Mouse (Mus musculus) cerebellum, adult 2 months (tissue): ENCODE data around the gene Lefty2.

Source experiments
- CTCF ChIP-seq: fragments of 200-500 bp; IDR thresholded peaks from 2 replicates; pipeline ENCODE4 v1.5.1; 2011; ENCODE audit warnings: low read depth, mild to moderate bottlenecking, control low read depth, low read length, moderate library complexity, borderline replicate concordance; ENCODE audit not compliant: insufficient read depth
- POLR2A ChIP-seq: fragments of 200-500 bp; IDR thresholded peaks from 2 replicates; pipeline ENCODE4 v1.6.1; 2011; ENCODE audit warnings: low read length, control low read depth, borderline replicate concordance; ENCODE audit not compliant: insufficient read depth

- TF ChIP-seq POLR2A (peak; percentile 86), CTCF (no peak)
Observed at GRCm38 (mm10) chr1:180850316-180851270, 42.3 kb upstream of the Lefty2 start, which contains the start of gene Sde2.
